Mouse (Mus musculus) spleen, adult 10 weeks (tissue): ENCODE data around the gene Nme4. TPM values are rescaled to one million over a fixed set of nuclear protein-coding genes. Genes with fewer than 3 reads are reported as not detected.

ENCODE experiments used
- polyA plus RNA-seq: library from polyadenylated mRNA; stranded (reverse); fragments of 350-450 nt; fragmentation: Illumina TruSeq; extraction: RNeasy Lipid Tissue Mini Kit (QIAGEN cat#74804); gene quantifications from one replicate; pipeline ENCODE4 v1.2.3, GENCODE M21; 2015; ENCODE audit warnings: low replicate concordance; ENCODE audit not compliant: insufficient read depth

The Nme4 gene
- 4.7 TPM for polyA plus RNA-seq

DNA sequence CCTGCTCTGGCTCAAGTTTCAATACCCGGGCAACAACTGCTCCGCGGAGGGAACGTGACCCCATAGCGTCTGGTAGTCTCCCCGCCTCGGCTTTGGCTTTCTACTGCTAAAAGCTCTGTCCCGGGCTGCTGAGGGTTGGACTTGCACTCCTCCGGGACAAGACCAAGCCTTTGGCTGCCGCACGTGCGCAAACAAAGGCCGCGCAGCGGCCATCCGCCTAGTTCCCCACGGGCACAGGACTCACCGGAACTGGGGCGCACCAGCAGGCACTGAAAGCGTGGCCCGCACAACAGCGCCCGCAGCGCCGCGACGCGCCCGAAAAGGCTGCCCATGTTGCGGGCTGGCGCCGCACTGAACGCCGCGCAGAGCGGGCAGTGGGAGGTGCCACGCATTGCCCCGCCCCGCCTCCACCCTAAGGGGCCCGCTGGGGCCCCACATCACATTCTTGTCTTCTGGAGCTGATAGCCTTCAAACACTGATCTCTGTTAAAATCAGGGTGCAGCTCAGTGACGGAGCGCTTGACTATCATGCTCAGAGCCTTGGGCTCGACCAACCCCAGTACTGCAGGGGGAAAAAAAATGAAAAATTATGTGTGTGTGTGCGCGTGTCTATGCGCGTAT lies at the start of gene Nme4:
Nme4 (minus strand) TSS at position 482 of the 620 bp plus-strand sequence.

DNA sequence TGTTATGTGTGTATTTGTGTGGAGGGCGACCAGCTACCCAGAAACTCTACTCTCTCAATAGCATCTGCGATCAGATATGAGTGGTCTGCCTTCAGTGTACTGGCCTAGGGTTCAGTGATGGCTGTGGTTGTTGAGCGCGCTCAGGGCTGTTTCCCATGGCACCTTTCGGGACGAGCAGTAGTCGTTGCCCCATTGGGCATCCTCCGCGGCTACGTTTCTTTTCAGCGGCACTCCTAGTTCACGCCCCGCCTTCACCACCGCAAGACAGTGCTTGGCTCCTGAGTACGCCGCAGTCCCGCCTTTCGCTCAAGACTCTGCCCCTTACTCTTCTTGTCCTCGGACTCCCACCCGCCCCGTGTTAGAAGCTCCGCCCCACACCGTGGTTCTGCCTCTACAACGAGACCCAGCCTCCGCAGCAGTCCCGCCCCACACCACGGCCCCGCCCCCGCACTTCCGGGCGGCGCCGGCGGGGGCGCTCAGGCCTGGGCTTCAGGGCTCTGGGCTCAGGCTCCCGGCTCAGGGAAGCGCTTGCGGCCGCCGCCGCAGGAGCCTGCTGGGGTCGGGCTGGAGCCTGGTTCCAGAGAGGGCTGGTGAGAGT lies 42.9 kb upstream of the Nme4 start, which contains the start of gene Axin1:
Axin1 (plus strand) TSS at position 450 of the 598 bp plus-strand sequence.

GRCm38 (mm10) chr17:26123267-26123684 lies 27.9 kb upstream of the Nme4 start, which contains the start of gene Mrpl28:
Gene Mrpl28 (plus strand): TSS chr17:26123500.

GRCm38 (mm10) chr17:26113181-26113948 lies 18.0 kb upstream of the Nme4 start, which contains the start of gene Tmem8:
Gene Tmem8 (plus strand): TSS chr17:26113299.

DNA sequence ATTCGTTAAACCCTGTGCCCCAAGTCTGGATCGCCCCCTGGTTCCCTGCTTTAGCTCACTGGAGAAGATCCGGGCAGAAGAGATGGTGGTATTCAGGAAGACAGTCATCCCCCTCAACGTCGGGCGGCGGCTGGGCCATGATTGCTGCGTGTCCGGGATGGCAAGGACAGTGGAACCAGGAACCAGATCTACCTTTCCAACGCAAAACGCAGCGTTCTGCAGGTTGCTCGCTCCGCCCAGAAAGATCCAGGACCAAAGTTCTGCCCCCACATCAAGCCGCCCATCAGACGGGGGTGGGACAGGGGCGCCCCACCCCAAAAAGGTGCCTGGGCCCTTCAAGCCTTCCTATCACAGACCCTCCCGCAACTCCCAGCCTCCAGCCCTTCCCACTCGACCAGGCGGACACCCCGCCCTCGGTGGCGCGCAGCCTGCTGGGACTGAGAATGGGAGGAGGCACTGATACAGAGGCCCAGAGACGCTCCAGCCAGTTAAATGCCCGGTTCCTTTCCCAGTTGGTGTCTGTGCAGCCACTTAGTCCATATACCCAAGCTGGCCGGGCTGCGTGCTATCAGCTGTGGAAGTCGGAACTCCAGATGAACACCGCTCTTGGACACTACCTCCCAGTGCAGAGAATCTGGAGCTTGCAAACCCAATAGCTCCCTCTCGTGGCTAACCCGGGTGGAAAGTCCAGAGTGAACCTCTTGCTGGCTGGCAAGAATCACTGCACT lies 5.3 kb downstream of the Nme4 start, which contains the start of gene Decr2:
Decr2 (minus strand) TSS at position 433 of the 728 bp plus-strand sequence.

DNA sequence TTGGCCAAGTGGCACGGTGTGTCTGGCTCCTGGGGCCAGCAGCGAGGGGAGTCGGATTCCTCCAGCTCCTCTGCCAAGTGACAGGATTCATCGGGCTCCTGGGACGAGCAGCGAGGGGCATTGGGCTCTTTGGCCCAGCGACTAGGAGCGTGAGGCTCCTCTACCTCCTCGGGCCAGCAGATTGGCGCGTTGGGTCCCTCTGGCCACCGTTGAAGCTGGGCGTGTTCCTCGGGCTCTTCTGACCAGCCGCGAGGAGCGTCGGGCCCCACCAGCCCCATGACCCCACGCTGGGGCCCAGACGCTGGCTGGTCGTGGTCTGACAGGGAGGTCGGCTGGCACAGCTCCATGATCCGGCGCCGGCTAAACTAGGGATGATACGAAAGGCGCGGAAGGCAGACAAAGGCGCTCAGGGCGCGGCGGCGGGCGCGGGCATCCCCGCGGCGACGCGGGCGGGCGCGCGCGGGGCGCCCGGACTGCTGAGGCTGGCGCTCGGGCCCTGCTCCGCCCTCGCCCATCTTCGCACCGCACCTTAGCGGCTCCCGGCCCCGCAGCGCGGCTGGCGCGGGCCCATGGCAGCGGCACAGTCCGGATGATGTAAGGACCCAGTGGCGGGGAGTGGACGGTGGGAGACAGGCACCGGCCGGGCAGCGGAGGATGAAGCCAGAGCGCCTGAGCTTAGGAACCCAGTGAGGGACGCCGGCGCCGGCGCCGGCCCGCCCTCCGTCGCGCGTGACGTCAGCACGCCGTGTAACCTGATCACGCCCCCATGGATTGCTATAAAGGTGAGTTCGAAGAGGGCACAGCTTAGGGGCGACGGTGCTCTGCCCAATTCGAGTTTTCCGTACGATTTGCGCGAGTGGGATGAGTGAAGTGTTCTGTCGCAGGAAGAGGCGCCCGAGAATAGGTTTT lies 26.3 kb downstream of the Nme4 start, which contains the start of gene Rab11fip3:
Rab11fip3 (minus strand) TSS at position 725 of the 909 bp plus-strand sequence.

Other genes with a start within 250 kb of the Nme4 start
- 9.6 TPM for gene Wdr90, start 234.1 kb downstream of the Nme4 start, polyA plus RNA-seq
- 1.4 TPM for gene Mcrip2, start 226.8 kb downstream of the Nme4 start, polyA plus RNA-seq
- 14.3 TPM for gene Mettl26, start 220.5 kb downstream of the Nme4 start, polyA plus RNA-seq
- 0.21 TPM for gene Wfikkn1, start 214.7 kb downstream of the Nme4 start, polyA plus RNA-seq
- gene Rab40c, start 175.9 kb downstream of the Nme4 start, polyA plus RNA-seq, result 10.4 TPM
- gene Pigq, start 150.7 kb downstream of the Nme4 start, polyA plus RNA-seq, result 70.8 TPM
- gene Nhlrc4, start 150.6 kb downstream of the Nme4 start, polyA plus RNA-seq, result 0.28 TPM
- not detected for gene A930017K11Rik, start 143.0 kb downstream of the Nme4 start, polyA plus RNA-seq
- 5.8 TPM for gene Capn15, start 109.8 kb downstream of the Nme4 start, polyA plus RNA-seq
- 6.5 TPM for gene Rab11fip3, start 26.0 kb downstream of the Nme4 start, polyA plus RNA-seq
- 13.1 TPM for gene Decr2, start 5.3 kb downstream of the Nme4 start, polyA plus RNA-seq
- gene Tmem8, start 17.7 kb upstream of the Nme4 start, polyA plus RNA-seq, result 14.4 TPM
- 29.7 TPM for gene Mrpl28, start 27.9 kb upstream of the Nme4 start, polyA plus RNA-seq
- 47.8 TPM for gene Axin1, start 43.1 kb upstream of the Nme4 start, polyA plus RNA-seq
- 0.39 TPM for gene Pdia2, start 103.5 kb upstream of the Nme4 start, polyA plus RNA-seq
- gene Rgs11, start 107.3 kb upstream of the Nme4 start, polyA plus RNA-seq, result 2.6 TPM
- not detected for gene Arhgdig, start 112.2 kb upstream of the Nme4 start, polyA plus RNA-seq
- gene Fam234a, start 148.6 kb upstream of the Nme4 start, polyA plus RNA-seq, result 27.0 TPM
- 104 TPM for gene Luc7l, start 157.3 kb upstream of the Nme4 start, polyA plus RNA-seq